Mouse (Mus musculus): ENCODE data around the gene Rptor. TPM values are rescaled to one million over a fixed set of nuclear protein-coding genes. Genes with fewer than 3 reads are reported as not detected.

The Rptor gene
- polyA plus RNA-seq, 1 experiment from 2014 or later: 3.1 TPM

- WGBS (ENCODE audit: insufficient replicate concordance): 50% methylated on average over 19 of the region's 19 CpGs
- H3K36me3 ChIP-seq (replicated peaks; ENCODE audit: insufficient read depth, low read length): no peaks in the 10 kb centered on the region
- H3K9me3 ChIP-seq (ENCODE audit: low read length): no peaks in the 10 kb centered on the region
- DNase-seq: no peak
- no peak overlapping the region for H3K4me3 ChIP-seq (ENCODE audit: low read depth, low read length)
- peaks cover 9% of the 10 kb centered on the region for H3K27me3 ChIP-seq (ENCODE audit: insufficient read depth, low read length)
- no peak for ATAC-seq
- no peak overlapping the region for H3K27ac ChIP-seq (ENCODE audit: low read depth)
- peaks cover 55% of the 10 kb centered on the region for H3K4me1 ChIP-seq (ENCODE audit: insufficient read depth)
- H3K9ac ChIP-seq (replicated peaks): no peak overlapping the region
- TF ChIP-seq EP300 (IDR thresholded peaks at IDR 0.05; ENCODE audit: low read depth) (no peak), CTCF (IDR thresholded peaks at IDR 0.05; ENCODE audit: low read depth) (no peak)
- peak overlapping the region; percentile 52 for H3K4me2 ChIP-seq (ENCODE audit: low read depth, low read length)
Measured at GRCm38 (mm10) chr11:119937772-119938502, 335.2 kb downstream of the Rptor start.

DNA sequence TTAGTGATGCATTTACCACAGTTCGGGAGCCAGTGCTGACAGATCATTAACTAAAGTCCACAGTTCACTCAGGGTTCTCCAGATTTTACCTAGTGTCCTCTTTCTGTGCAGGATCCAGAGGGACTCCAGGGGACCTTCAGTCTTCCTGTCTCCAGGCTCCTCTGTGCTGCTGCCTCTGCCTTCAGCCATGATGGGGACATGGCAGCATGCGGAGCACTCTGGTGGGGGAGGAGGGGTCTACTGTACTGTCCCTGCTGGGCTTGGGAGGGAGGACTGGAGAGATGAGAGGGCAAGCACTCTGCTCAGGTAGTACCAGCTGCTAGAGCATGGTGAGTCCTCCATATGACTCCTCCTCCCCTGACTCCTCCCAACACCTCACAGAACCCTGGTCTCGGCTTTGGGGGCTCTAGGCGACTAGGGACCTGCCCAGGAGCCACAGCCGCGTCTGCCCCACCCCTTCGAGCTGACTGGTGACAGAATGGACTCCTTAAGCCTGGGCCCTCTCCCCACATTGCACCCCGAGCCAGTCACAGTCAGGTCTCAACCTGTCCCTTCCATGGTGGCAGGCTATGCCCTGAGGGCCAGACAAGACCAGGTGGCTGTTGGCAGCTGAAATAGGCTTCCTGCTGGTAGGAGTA, 336.5 kb downstream of the Rptor start:
- TF ChIP-seq EP300 (IDR thresholded peaks at IDR 0.05; ENCODE audit: low read depth) (no peak), CTCF (IDR thresholded peaks at IDR 0.05; ENCODE audit: low read depth) (no peak)
- WGBS (ENCODE audit: insufficient replicate concordance): 44% methylated on average over 8 of the region's 8 CpGs
- no peak for DNase-seq
- Histone ChIP-seq H3K27ac (ENCODE audit: low read depth) (peak overlapping the region; percentile 71), H3K4me2 (ENCODE audit: low read depth, low read length) (peak overlapping the region; percentile 52), H3K36me3 (replicated peaks; ENCODE audit: insufficient read depth, low read length) (no peaks in the 10 kb centered on the region), H3K4me3 (ENCODE audit: low read depth, low read length) (no peak overlapping the region), H3K4me1 (ENCODE audit: insufficient read depth) (peaks cover 55% of the 10 kb centered on the region), H3K9ac (replicated peaks) (no peak overlapping the region; the same call in 1 of the 2 replicates), H3K27me3 (ENCODE audit: insufficient read depth, low read length) (peaks cover 9% of the 10 kb centered on the region), H3K9me3 (ENCODE audit: low read length) (no peaks in the 10 kb centered on the region)
- no peak for ATAC-seq

DNA sequence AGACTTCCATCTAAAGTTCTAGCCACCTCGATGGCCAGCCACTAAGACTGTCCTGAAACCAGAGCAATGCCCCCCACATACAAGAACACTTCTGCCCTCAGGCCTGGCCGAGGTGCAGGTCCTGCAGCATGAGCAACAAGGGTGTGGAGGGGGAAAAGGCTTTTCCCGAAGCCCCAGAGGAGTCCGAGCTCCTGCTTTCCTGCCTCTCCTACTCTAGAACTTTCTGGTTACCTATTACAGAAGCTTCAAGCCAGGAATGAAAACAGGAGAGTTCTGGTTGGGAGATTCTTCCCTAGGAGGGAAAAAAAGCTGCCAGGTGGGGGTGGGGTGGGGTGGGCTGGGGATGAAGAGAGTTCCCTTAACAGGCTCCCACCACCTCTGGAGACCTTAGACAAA, 337.0 kb downstream of the Rptor start:
- no peak for ATAC-seq
- Histone ChIP-seq H3K27me3 (ENCODE audit: insufficient read depth, low read length) (peaks cover 9% of the 10 kb centered on the region), H3K36me3 (replicated peaks; ENCODE audit: insufficient read depth, low read length) (no peaks in the 10 kb centered on the region), H3K9me3 (ENCODE audit: low read length) (no peaks in the 10 kb centered on the region), H3K4me2 (ENCODE audit: low read depth, low read length) (peak overlapping the region; percentile 52; the same call in 1 of the 2 replicates), H3K4me1 (ENCODE audit: insufficient read depth) (peaks cover 55% of the 10 kb centered on the region), H3K4me3 (ENCODE audit: low read depth, low read length) (no peak overlapping the region), H3K27ac (ENCODE audit: low read depth) (peak overlapping the region; percentile 71), H3K9ac (replicated peaks) (no peak overlapping the region; the same call in 1 of the 2 replicates)
- DNase-seq: no peak
- TF ChIP-seq CTCF (IDR thresholded peaks at IDR 0.05; ENCODE audit: low read depth): no peak
- TF ChIP-seq EP300 (IDR thresholded peaks at IDR 0.05; ENCODE audit: low read depth): no peak
- WGBS (ENCODE audit: insufficient replicate concordance): 62% methylated on average over 4 of the region's 4 CpGs

DNA sequence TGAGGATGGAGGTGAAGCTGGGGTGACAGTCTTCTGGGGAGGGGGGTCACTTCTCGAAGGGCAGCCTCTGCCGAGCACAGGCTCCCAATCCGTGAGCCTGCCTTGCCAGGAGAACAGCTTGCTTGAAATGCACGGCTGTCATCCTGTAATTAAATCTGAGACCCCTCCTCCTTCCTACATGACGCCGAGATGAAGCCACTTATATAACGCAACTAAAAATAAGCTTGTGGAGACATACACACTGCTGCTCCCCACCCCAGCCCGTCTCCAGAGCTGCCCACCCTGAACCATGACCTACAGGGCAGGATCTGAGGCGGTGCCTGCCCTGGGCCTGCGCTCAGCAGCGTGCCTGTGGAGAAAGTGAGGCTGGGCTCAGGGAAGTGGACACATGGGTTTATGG, 337.4 kb downstream of the Rptor start:
- WGBS (ENCODE audit: insufficient replicate concordance): 62% methylated on average over 11 of the region's 11 CpGs
- H3K27ac ChIP-seq (ENCODE audit: low read depth): no peak overlapping the region; the same call in 1 of the 2 replicates

DNA sequence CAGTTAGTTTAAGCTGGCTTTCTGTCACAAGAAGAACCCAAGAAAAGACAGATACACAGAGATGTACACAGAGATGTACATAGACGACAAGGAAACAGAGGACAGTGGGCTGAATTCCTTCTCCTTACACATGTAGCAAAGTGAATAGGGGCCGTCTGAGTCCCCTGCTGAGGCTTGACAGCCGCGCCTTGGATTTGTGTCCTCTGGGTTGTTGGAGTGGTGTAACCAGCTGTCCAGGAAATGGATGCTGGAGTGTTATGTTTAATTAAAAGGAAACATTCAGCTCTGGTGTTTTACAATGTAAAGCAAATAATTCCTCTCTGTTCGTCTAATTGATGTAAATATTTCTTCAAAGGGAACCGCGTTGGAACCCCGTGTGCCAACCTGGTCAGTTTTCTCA, 339.1 kb downstream of the Rptor start:
- Histone ChIP-seq H3K4me1 (ENCODE audit: insufficient read depth) (peaks cover 55% of the 10 kb centered on the region), H3K27ac (ENCODE audit: low read depth) (peak overlapping the region; percentile 86), H3K9ac (replicated peaks) (peak overlapping the region; percentile 67), H3K4me3 (ENCODE audit: low read depth, low read length) (peak overlapping the region; percentile 73), H3K27me3 (ENCODE audit: insufficient read depth, low read length) (peaks cover 9% of the 10 kb centered on the region), H3K9me3 (ENCODE audit: low read length) (no peaks in the 10 kb centered on the region), H3K4me2 (ENCODE audit: low read depth, low read length) (peak overlapping the region; percentile 84), H3K36me3 (replicated peaks; ENCODE audit: insufficient read depth, low read length) (no peaks in the 10 kb centered on the region)
- TF ChIP-seq CTCF (IDR thresholded peaks at IDR 0.05; ENCODE audit: low read depth) (no peak), EP300 (IDR thresholded peaks at IDR 0.05; ENCODE audit: low read depth) (no peak)
- ATAC-seq (no peak), DNase-seq (no peak)
- WGBS (ENCODE audit: insufficient replicate concordance): 10% methylated on average over 8 of the region's 8 CpGs

More for the DNA sequence above, 337.4 kb downstream of the Rptor start:
- Histone ChIP-seq H3K4me2 (ENCODE audit: low read depth, low read length) (no peak overlapping the region), H3K36me3 (replicated peaks; ENCODE audit: insufficient read depth, low read length) (no peaks in the 10 kb centered on the region), H3K27me3 (ENCODE audit: insufficient read depth, low read length) (peaks cover 9% of the 10 kb centered on the region), H3K4me3 (ENCODE audit: low read depth, low read length) (no peak overlapping the region), H3K9ac (replicated peaks) (no peak overlapping the region; the same call in 1 of the 2 replicates), H3K4me1 (ENCODE audit: insufficient read depth) (peaks cover 55% of the 10 kb centered on the region), H3K9me3 (ENCODE audit: low read length) (no peaks in the 10 kb centered on the region)
- TF ChIP-seq CTCF (IDR thresholded peaks at IDR 0.05; ENCODE audit: low read depth): no peak
- no peak for TF ChIP-seq EP300 (IDR thresholded peaks at IDR 0.05; ENCODE audit: low read depth)
- ATAC-seq (no peak), DNase-seq (no peak)

GRCm38 (mm10) chr11:119942201-119942726, 339.6 kb downstream of the Rptor start:
- Histone ChIP-seq H3K4me3 (ENCODE audit: low read depth, low read length) (peak overlapping the region; percentile 73), H3K27ac (ENCODE audit: low read depth) (peak overlapping the region; percentile 86), H3K9ac (replicated peaks) (peak overlapping the region; percentile 67), H3K9me3 (ENCODE audit: low read length) (no peaks in the 10 kb centered on the region), H3K36me3 (replicated peaks; ENCODE audit: insufficient read depth, low read length) (no peaks in the 10 kb centered on the region), H3K4me2 (ENCODE audit: low read depth, low read length) (peak overlapping the region; percentile 84), H3K4me1 (ENCODE audit: insufficient read depth) (peaks cover 52% of the 10 kb centered on the region), H3K27me3 (ENCODE audit: insufficient read depth, low read length) (peaks cover 9% of the 10 kb centered on the region)
- peak; percentile 56 for ATAC-seq
- 2% methylated on average over 42 of the region's 43 CpGs for WGBS (ENCODE audit: insufficient replicate concordance)
- DNase-seq: no peak
- TF ChIP-seq EP300 (IDR thresholded peaks at IDR 0.05; ENCODE audit: low read depth): no peak
- TF ChIP-seq CTCF (IDR thresholded peaks at IDR 0.05; ENCODE audit: low read depth): no peak

All from liver, postnatal 0 days (tissue).